Mouse (Mus musculus) bone marrow macrophage, adult 2 months (primary cell): Measurements from ENCODE around the gene Rack1. TPM values are rescaled to one million over a fixed set of nuclear protein-coding genes. Genes with fewer than 3 reads are reported as not detected.

Experiments used
- H3K27ac ChIP-seq: 2 replicates; pipeline ENCODE4 v1.5.1; 2012; ENCODE audit warnings: low read depth, low read length; ENCODE audit not compliant: insufficient read depth
- H3K4me1 ChIP-seq: 2 replicates; pipeline ENCODE4 v1.6.1; 2012; ENCODE audit warnings: low read length; ENCODE audit not compliant: control insufficient read depth, insufficient read depth
- H3K4me3 ChIP-seq: 2 replicates; pipeline ENCODE4 v1.5.1; 2012; ENCODE audit warnings: mild to moderate bottlenecking, low read length, moderate library complexity; ENCODE audit not compliant: insufficient read depth
- CTCF ChIP-seq: IDR thresholded peaks from 2 replicates; pipeline ENCODE4 v1.5.1; 2012; ENCODE audit warnings: low read depth, mild to moderate bottlenecking, low read length, moderate library complexity
- POLR2A ChIP-seq: IDR thresholded peaks from 2 replicates; pipeline ENCODE4 v1.6.1; 2012; ENCODE audit warnings: mild to moderate bottlenecking, low read depth, low read length, borderline replicate concordance
- polyA plus RNA-seq: library from polyadenylated mRNA; stranded (reverse); fragments of >200 nt; gene quantifications from 2 replicates; pipeline ENCODE4 v1.2.4, GENCODE M21; 2012; ENCODE audit not compliant: missing spikeins, insufficient read depth, insufficient read length

Gene Rack1
- polyA plus RNA-seq, 1 experiment = 1,563 TPM

DNA sequence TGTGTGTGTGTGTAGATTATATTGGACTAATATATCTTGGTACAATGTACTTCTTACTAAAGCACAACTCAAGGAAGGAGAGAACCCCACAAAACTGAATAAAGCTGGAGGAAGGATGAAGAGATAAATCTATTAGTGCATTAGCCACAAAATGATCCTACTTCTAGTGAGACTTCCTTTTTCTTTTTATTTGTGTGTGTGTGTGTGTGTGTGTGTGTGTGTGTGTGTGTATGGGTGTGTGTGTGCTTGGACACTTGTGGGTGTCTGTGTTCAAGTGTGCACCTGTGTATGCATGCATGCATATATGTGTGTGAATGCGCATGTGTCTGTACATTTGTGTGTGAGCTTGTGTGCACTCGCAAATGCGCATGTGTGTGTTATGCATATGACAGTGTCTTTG, 6.9 kb upstream of the Rack1 start:
- no peak overlapping the region for H3K27ac ChIP-seq
- peaks cover 18% of the 10 kb centered on the region for H3K4me1 ChIP-seq
- H3K4me3 ChIP-seq = no peak overlapping the region
- TF ChIP-seq CTCF (no peak), POLR2A (no peak)

DNA sequence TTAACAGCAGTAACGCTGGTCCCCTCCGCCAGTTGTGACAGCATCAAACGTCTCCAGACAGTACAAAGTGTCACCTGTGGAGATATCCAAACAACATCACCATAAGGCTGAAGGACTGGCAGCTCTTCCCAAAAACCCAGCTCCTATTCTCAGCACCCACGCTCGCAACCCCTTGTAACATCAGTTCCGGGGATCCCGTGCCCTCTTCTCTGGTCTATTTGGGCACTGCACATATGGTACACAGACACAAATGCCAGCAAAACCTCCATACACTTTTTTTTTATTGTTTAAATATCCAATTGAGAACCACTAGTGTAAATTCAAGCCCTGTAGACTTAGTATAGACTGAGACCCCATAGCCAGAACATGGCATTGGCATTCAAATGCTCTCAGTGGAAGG, 4.9 kb upstream of the Rack1 start:
- Histone ChIP-seq H3K4me1 (peaks cover 21% of the 10 kb centered on the region), H3K4me3 (no peak overlapping the region), H3K27ac (no peak overlapping the region)
- TF ChIP-seq POLR2A = no peak
- TF ChIP-seq CTCF = no peak

DNA sequence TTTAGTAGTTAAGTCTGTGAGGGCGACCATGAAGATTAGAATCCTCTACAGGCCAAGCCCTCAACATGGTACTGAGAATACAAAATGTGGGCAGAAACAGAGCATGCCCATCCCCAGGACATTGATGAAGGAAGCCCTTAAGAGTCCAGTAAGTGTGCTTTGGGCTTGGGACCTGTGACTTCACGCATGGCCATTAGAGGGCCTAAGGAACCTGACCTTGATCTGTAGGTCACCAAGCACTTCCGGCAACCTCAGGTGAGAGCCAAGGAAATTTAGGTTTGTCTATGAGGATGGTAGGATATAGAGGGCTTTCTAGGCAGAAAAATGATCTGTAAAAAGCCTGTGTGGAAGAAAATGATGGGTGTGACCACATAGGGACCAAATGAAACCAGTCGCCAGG, 3.8 kb upstream of the Rack1 start:
- Histone ChIP-seq H3K4me1 (peaks cover 21% of the 10 kb centered on the region), H3K27ac (no peak overlapping the region), H3K4me3 (no peak overlapping the region)
- no peak for TF ChIP-seq POLR2A
- no peak for TF ChIP-seq CTCF

DNA sequence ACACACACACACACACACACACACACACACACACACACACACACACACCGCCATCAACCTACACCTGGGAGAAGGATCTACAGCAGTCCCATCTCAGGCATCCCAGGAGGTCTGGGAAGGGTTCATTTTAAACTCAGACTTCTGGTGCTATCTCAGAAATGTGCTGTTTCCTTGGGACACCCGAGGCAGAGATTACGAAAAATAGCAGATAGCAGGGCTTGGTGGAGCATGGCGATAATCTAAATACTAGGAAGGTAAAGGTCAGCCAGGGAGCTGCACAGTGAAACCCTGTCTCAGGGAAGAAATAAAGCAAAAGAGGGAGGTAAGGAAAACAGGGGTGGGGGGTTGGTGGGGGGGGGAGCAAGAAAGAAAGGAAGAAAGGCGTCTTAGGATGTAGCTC, 2.8 kb upstream of the Rack1 start:
- TF ChIP-seq POLR2A (no peak), CTCF (no peak)
- Histone ChIP-seq H3K4me1 (peaks cover 25% of the 10 kb centered on the region), H3K4me3 (no peak overlapping the region), H3K27ac (no peak overlapping the region)

DNA sequence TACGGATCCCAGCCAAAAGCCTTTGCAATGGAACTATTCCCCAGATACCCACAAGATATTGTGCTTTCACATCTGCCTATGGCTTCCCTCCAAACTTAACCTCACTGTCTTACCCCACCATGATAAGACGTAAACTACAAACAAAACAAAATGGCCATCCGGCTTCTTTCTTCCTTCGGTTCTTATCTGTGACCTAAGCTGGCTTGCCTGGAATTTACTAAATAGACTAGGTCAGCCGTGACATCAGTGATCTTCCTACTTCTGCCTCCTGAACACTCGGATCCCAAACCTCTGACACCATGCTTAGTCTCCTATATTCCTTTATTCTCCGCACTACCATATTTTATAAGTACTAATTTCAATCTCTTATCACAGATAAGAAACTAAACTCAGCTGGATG, 1.8 kb upstream of the Rack1 start:
- Histone ChIP-seq H3K4me1 (peaks cover 33% of the 10 kb centered on the region), H3K4me3 (peak overlapping the region; percentile 42), H3K27ac (peak overlapping the region; percentile 36)
- TF ChIP-seq POLR2A = no peak
- no peak for TF ChIP-seq CTCF

DNA sequence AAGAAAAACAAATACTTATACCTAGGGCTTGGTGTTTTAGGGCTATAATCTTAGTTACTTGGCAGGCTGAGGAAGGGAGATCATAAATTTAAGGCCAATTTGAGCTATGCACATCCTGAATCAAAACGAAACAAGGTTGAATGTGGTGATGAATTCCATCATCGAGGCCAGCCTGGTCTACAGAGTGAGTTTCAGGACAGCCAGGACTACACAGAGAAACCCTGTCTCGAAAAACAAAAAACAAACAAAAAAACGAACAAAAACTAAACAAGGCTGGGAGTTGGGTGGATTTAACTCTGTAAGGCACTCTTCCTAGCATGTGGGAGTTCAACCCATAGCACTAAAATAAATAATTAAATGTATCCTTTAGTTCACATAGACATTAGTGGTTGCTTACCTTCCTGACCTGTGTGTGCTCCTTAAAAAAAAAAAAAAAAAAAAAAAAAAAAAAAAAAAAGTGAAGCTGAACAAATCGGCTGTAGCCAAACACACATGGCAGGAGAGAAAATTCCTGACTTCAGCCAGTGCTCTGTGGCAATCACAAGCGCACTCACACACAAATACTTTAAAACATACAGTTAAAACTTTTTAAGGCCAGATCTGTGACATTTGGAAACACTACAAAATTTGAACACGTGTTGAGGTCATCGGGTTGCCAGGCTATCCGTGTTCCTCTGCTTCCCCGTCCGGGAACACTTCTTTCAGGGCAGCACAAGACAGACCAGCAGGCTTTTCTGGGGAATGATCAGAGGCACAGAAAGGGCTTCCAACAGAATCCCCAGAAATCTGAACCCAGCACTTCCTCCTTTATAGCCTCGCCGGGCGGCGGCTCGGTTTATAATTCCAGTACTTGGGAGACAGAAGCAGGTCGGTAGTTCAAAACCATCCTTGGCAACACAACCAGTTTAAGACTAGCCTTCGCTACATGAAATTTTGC, 880 bp upstream of the Rack1 start:
- peaks cover 34% of the 10 kb centered on the region for H3K4me1 ChIP-seq
- peak overlapping the region; percentile 81 for H3K4me3 ChIP-seq
- H3K27ac ChIP-seq = peak overlapping the region; percentile 93
- TF ChIP-seq POLR2A = no peak; the same call in 1 of the 2 replicates
- TF ChIP-seq CTCF = no peak

DNA sequence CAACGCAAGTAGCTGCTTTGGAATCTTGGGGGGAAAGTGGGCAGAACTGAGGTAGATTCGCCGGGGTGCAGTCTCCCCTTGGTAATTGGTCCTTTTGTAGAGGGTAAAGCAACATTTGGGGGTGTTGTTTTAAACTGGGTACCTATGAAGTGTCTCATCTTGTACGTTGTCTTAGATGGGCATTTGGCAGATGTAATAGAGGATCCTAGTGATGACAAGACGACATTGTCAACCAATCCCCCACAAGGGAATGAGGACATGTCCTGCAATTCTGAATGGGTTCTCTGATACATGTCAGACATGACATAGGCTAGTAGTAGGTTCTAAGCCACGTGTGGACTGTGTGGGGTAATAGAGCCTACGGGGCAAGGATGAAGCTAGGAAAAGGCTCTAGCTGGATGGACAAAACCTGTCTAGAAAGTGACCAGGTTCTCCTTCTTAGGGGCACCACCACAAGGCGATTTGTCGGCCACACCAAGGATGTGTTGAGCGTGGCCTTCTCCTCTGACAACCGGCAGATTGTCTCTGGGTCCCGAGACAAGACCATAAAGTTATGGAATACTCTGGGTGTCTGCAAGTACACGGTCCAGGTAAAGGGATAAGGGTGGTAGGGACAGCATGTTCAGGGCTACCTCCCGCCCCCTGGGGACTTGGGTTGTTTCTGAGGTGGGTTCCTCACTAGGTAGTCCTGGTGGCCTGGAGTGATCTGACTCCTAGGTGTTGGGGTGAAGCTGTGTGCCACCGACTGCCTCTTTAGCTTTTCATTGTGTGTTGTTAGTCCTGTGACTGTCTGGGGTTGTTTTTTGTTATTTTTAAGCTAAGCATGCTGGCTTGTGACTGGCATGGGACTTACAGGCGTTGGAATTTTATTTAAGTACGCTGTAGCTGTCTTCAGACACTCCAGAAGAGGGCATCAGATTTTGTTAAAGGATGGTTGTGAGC, 2.0 kb downstream of the Rack1 start:
- TF ChIP-seq POLR2A (no peak), CTCF (no peak)
- Histone ChIP-seq H3K27ac (0 out of 2 replicates have a peak overlapping the region, but pooled peaks have one; percentile 4), H3K4me1 (peaks cover 24% of the 10 kb centered on the region), H3K4me3 (peak overlapping the region; percentile 81)

DNA sequence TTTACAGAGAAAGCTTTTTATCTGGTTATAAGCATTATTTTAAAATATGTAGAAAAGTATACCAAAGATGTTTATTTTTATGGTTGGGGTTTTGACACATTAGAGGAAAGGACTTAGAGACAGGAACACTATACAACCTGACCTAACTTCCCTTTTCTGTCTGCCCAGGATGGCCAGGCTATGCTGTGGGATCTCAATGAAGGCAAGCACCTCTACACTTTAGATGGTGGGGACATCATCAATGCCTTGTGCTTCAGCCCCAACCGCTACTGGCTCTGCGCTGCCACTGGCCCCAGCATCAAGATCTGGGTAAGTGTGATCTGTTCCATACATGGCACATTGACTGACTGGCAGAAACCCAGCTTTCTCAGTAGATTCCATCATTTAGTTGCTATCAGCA, 3.9 kb downstream of the Rack1 start:
- Histone ChIP-seq H3K4me3 (no peak overlapping the region), H3K4me1 (peaks cover 21% of the 10 kb centered on the region; the same call in 1 of the 2 replicates), H3K27ac (no peak overlapping the region)
- TF ChIP-seq CTCF = no peak
- no peak for TF ChIP-seq POLR2A

DNA sequence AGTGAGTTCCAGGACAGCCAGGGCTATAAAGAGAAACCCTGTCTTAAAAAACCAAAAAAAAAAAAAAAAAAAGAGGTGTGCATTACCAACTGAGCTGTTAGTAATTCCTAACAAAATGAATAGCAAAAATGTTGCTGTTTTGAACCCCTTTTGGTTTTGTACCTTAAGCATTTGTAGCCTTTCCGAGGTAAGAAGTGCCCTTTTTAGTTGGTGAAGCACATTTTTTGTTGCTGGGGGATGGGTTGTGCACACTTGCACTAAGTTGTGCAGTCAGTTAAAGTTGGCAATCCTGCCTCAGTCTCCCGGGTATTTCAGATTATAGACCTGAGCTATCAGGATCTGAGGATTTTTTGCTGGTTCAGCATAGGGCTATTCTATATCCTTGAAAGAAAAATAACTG, 4.8 kb downstream of the Rack1 start:
- TF ChIP-seq POLR2A (no peak), CTCF (no peak)
- Histone ChIP-seq H3K4me1 (peaks cover 21% of the 10 kb centered on the region; the same call in 1 of the 2 replicates), H3K27ac (no peak overlapping the region)

More for the DNA sequence above, 4.8 kb downstream of the Rack1 start:
- no peak overlapping the region for H3K4me3 ChIP-seq
